Mouse (Mus musculus): ENCODE results near the gene Fam181a.

GRCm38 (mm10) chr12:103331491-103331890 lies 20.7 kb downstream of the Fam181a start:
- TF ChIP-seq CTCF (IDR thresholded peaks at IDR 0.05; ENCODE audit: low read depth) = no peak
- no peak for TF ChIP-seq EP300 (IDR thresholded peaks at IDR 0.05; ENCODE audit: low read depth)
